Mouse (Mus musculus) kidney, postnatal 0 days (tissue): ENCODE measurements around the gene Itpr1. TPM values are rescaled to one million over a fixed set of nuclear protein-coding genes. Genes with fewer than 3 reads are reported as not detected.
A peak's percentile ranks its signal among the peaks of the same experiment; 100 is the strongest.

Experiments
- ATAC-seq: fragments of 200-750 bp; cut with Nextera tagmentation; replicated peaks from 2 replicates; pipeline ENCODE4 v1.8.0; 2017; ENCODE audit warnings: low read depth, moderate number of reproducible peaks, moderate TSS enrichment, moderate library complexity; ENCODE audit not compliant: low FRiP score
- DNase-seq: peaks from one replicate; pipeline ENCODE4 v3.0.0-alpha.2; 2016; ENCODE audit warnings: low spot score
- H3K27ac ChIP-seq: fragments of 300-500 bp; sonication (generic); 2 replicates; pipeline ENCODE4 v1.5.1; 2014; ENCODE audit warnings: mild to moderate bottlenecking
- H3K27me3 ChIP-seq: fragments of 300-500 bp; sonication (generic); 2 replicates; pipeline ENCODE4 v1.6.1; 2014; ENCODE audit warnings: low read length, mixed read lengths; ENCODE audit not compliant: insufficient read depth
- H3K36me3 ChIP-seq: fragments of 300-500 bp; sonication (generic); 2 replicates; pipeline ENCODE4 v1.6.1; 2014; ENCODE audit warnings: low read length, mixed read lengths; ENCODE audit not compliant: insufficient read depth
- H3K4me1 ChIP-seq: fragments of 300-500 bp; sonication (generic); replicated peaks from 2 replicates; pipeline ENCODE4 v1.6.1; 2014; ENCODE audit warnings: antibody characterized with exemption, low read length, mixed read lengths; ENCODE audit not compliant: insufficient read depth
- H3K4me2 ChIP-seq: fragments of 300-500 bp; sonication (generic); 2 replicates; pipeline ENCODE4 v1.6.1; 2014; ENCODE audit warnings: mild to moderate bottlenecking, low read length, moderate library complexity, mixed read lengths
- H3K4me3 ChIP-seq: fragments of 300-500 bp; sonication (generic); replicated peaks from 2 replicates; pipeline ENCODE4 v1.5.1; 2014; ENCODE audit warnings: low read depth, low read length
- H3K9ac ChIP-seq: fragments of 300-500 bp; sonication (generic); 2 replicates; pipeline ENCODE4 v1.6.1; 2014; ENCODE audit warnings: low read depth, low read length
- H3K9me3 ChIP-seq: fragments of 300-500 bp; sonication (generic); replicated peaks from 2 replicates; pipeline ENCODE4 v1.6.1; 2016; ENCODE audit warnings: low read length, inconsistent platforms, mixed read lengths
- CTCF ChIP-seq: IDR thresholded peaks from 2 replicates; pipeline ENCODE4 v1.5.1; 2016; ENCODE audit warnings: antibody characterized with exemption, low read depth, mild to moderate bottlenecking, moderate library complexity
- WGBS: fragments of 180-500 bp; shearing (Covaris S2); extraction: QIAGEN DNeasy Blood & Tissue Kit; methylation state at CpG from one replicate; pipeline ENCODE4 v1.1.7; 2014; 5-methylcytosine and 5-hydroxymethylcytosine counted together
- polyA plus RNA-seq: library from polyadenylated mRNA; unstranded; fragments of >200 nt; fragmentation: Nextera tagmentation; extraction: Ambion mirVana; gene quantifications from 2 replicates; pipeline ENCODE4 v1.2.1, GENCODE M21; 2015

Itpr1 gene
- polyA plus RNA-seq, 1 experiment from 2014 or later = 21.2 TPM

DNA sequence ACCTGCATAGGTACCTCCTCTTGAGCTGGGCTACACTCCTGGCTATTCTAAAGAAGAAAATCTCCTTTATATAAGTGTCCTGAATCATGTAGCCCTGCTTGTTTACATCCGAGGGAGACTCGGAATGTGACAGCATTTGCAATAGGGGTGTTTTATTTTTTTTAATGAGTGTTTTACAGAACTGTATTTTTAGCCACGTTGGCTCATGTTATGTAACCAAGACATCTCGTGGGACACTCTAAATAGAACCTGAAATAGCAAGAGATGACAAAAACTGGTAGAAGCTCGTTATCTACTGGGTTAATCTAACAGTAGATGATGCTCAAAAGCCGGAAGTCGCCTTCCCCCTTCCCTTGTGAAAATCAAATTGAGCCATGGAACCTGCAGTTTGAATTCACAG is 291.8 kb downstream of the Itpr1 start:
- WGBS = 82% methylated on average over 7 of the region's 7 CpGs
- ATAC-seq (no peak), DNase-seq (no peak)
- TF ChIP-seq CTCF = no peak
- Histone ChIP-seq H3K27me3 (no peaks in the 10 kb centered on the region), H3K4me1 (no peaks in the 10 kb centered on the region; the same call in 1 of the 2 replicates), H3K9ac (no peak overlapping the region), H3K4me2 (no peak overlapping the region), H3K36me3 (peaks cover 18% of the 10 kb centered on the region; the same call in 1 of the 2 replicates), H3K4me3 (no peak overlapping the region), H3K9me3 (no peaks in the 10 kb centered on the region), H3K27ac (no peak overlapping the region)

DNA sequence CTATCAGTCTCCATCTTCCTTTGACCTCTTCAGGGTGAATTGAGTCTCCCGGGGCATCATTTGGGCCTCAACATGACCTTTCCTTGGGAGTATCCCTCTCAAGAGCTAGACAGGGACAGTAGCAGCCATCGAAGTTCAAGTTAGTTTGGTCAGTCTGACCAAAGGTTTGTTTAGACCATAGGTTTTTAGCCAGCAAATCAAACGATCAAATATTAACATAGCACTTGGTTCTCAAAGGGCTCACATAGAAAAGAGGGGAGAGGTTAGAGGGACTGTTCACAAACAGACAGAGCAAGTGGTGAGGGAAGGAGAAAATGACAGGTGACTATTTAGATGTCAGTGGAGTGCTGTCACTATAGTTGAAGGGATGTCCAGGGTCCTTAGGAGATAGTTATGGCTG is 293.3 kb downstream of the Itpr1 start:
- Histone ChIP-seq H3K4me1 (no peaks in the 10 kb centered on the region; the same call in 1 of the 2 replicates), H3K9ac (no peak overlapping the region), H3K4me2 (no peak overlapping the region), H3K36me3 (peaks cover 13% of the 10 kb centered on the region; the same call in 1 of the 2 replicates), H3K4me3 (no peak overlapping the region), H3K27me3 (no peaks in the 10 kb centered on the region), H3K27ac (no peak overlapping the region), H3K9me3 (no peaks in the 10 kb centered on the region)
- DNase-seq (no peak), ATAC-seq (no peak)
- 96% methylated on average over 3 of the region's 3 CpGs for WGBS
- TF ChIP-seq CTCF = no peak

DNA sequence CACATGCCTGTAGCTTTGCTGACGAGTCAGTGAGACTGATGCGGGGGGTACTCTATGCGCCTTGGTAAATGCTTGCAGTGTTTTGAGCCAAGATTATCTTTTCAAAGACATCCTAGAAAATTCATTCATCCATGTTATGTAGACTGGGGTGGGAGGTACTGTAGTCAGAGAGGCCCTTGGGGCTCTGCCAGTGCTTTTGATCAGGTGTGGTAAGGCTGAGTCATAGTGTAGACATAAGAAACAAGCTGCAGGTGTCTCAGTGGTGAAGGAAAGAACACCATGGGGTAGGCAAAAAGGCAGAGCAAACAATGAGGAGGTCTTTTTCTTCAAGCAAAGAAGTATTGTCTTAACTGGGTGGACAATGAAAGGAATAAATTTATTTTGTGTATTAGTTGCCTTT is 294.4 kb downstream of the Itpr1 start:
- Histone ChIP-seq H3K9ac (no peak overlapping the region), H3K4me1 (no peaks in the 10 kb centered on the region; the same call in 1 of the 2 replicates), H3K27me3 (no peaks in the 10 kb centered on the region), H3K4me3 (no peak overlapping the region), H3K27ac (no peak overlapping the region), H3K9me3 (no peaks in the 10 kb centered on the region), H3K4me2 (no peak overlapping the region), H3K36me3 (peaks cover 13% of the 10 kb centered on the region; the same call in 1 of the 2 replicates)
- no peak for TF ChIP-seq CTCF
- DNase-seq = no peak
- no peak for ATAC-seq
- WGBS = 88% methylated on average over 3 of the region's 3 CpGs

DNA sequence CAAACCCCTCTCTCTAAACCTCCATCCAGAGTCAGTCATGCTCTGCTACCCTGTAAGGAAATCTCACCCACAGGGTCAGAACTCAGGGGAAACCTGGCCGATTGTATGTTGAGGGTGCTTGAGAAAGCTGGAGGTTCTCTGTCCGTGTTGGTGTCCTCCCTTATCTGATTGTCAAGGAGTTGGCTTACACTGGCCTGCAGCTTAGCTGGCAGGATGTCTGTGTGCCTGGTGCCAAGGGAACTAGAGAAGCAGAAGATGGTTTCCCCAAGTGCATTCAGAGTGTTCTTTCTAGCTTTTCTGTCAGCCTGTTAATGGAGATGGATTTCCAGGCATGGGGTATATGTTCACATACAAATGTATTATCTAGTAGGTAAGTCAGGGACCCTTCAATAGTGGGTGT is 296.4 kb downstream of the Itpr1 start:
- DNase-seq = no peak
- no peak overlapping the region for H3K9ac ChIP-seq
- TF ChIP-seq CTCF = no peak
- no peaks in the 10 kb centered on the region for H3K9me3 ChIP-seq
- H3K27ac ChIP-seq = no peak overlapping the region
- peaks cover 8% of the 10 kb centered on the region; the same call in 1 of the 2 replicates for H3K36me3 ChIP-seq
- 32% methylated on average over 2 of the region's 2 CpGs for WGBS
- no peaks in the 10 kb centered on the region for H3K27me3 ChIP-seq
- 0 out of 2 replicates have a peak, but pooled peaks have one; percentile 35 for ATAC-seq
- peaks cover 4% of the 10 kb centered on the region; the same call in 1 of the 2 replicates for H3K4me1 ChIP-seq
- no peak overlapping the region for H3K4me3 ChIP-seq
- H3K4me2 ChIP-seq = no peak overlapping the region

DNA sequence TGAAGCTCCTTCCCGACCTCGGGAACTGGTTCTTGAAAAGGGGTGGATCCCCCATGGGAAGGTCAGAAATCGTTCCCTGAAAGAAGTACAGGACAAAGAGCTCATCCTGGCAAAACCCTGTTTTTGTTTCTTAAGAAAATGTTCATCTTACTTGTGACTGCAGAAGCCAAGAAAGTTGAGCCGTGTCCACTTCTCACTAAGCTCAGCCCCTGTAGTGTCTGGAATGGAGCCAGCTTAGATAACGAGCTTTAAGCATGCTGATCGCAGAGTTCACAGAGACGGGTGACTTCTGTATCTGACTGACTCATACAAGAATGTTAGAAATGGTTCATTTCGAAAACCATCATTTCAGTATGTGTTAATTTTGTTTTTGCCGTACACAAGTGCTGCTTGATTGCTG is 297.2 kb downstream of the Itpr1 start:
- ATAC-seq = no peak
- WGBS = 48% methylated on average over 9 of the region's 9 CpGs
- peaks cover 8% of the 10 kb centered on the region; the same call in 1 of the 2 replicates for H3K36me3 ChIP-seq
- H3K4me3 ChIP-seq = no peak overlapping the region
- no peak for TF ChIP-seq CTCF
- H3K9me3 ChIP-seq = no peaks in the 10 kb centered on the region
- H3K27me3 ChIP-seq = no peaks in the 10 kb centered on the region
- H3K9ac ChIP-seq = no peak overlapping the region
- no peak overlapping the region for H3K27ac ChIP-seq
- H3K4me2 ChIP-seq = no peak overlapping the region
- peak; percentile 54 for DNase-seq
- H3K4me1 ChIP-seq = peaks cover 4% of the 10 kb centered on the region; the same call in 1 of the 2 replicates

DNA sequence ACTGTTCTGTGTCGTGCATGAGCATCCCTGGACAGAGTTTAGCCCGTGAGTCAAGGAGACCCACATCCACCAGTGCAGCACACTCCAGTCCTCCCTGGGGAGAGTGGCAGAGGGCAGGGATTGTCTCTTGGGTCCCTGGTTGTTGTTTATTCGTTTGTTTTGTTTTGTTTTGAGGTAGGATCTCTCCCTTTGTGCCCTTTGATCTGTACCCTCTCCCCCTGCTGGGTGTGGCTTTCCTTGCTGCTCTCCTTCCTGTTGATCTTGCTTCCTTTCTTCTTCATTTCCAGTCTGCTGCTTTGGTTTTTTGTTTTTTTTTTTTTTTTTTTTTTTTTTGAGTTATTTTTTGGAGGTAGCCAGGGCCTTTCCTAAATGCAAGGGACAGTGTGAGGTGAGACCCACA is 299.2 kb downstream of the Itpr1 start:
- DNase-seq (no peak), ATAC-seq (no peak)
- peaks cover 4% of the 10 kb centered on the region; the same call in 1 of the 2 replicates for H3K4me1 ChIP-seq
- H3K27me3 ChIP-seq = no peaks in the 10 kb centered on the region
- H3K27ac ChIP-seq = no peak overlapping the region; the same call in 1 of the 2 replicates
- no peaks in the 10 kb centered on the region for H3K9me3 ChIP-seq
- H3K4me2 ChIP-seq = no peak overlapping the region
- peaks cover 6% of the 10 kb centered on the region; the same call in 1 of the 2 replicates for H3K36me3 ChIP-seq
- TF ChIP-seq CTCF = no peak
- no peak overlapping the region for H3K9ac ChIP-seq
- WGBS = 46% methylated on average over 3 of the region's 3 CpGs
- H3K4me3 ChIP-seq = no peak overlapping the region

DNA sequence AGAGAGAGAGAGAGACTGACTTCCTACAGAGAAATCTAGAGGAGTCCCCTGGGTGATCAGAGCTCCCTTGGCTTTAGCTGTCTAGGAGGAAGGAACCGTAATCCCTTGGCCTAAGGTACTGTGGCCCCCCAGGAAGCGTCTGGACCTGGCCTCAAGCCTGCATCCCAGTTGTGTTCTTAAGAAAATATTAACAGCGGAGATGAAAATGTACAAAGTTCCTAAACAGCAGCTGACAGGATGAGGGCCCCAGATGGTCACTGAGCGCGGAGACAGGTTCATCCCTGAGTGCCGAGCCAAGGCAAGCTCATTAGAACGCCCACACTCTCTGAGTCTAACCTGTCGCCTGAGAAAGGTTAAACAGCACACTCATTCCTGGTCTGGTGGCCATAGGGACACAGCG is 300.1 kb downstream of the Itpr1 start:
- no peak overlapping the region for H3K4me3 ChIP-seq
- no peaks in the 10 kb centered on the region for H3K9me3 ChIP-seq
- H3K27ac ChIP-seq = 0 out of 2 replicates have a peak overlapping the region, but pooled peaks have one; percentile 43
- H3K4me2 ChIP-seq = no peak overlapping the region
- peak; percentile 67; the same call in 1 of the 2 replicates for ATAC-seq
- TF ChIP-seq CTCF = no peak
- 63% methylated on average over 9 of the region's 9 CpGs for WGBS
- no peak overlapping the region for H3K9ac ChIP-seq
- no peaks in the 10 kb centered on the region for H3K27me3 ChIP-seq
- no peak for DNase-seq
- H3K4me1 ChIP-seq = peaks cover 4% of the 10 kb centered on the region; the same call in 1 of the 2 replicates
- peaks cover 6% of the 10 kb centered on the region; the same call in 1 of the 2 replicates for H3K36me3 ChIP-seq
